Mouse (Mus musculus) layer of hippocampus, adult 9-11 months (tissue): ENCODE data around the gene Drc1.
A peak's percentile ranks its signal among the peaks of the same experiment; 100 is the strongest.

ENCODE experiments used
- DNase-seq: peaks from one replicate; pipeline ENCODE4 v3.0.0; 2022

Drc1 gene

DNA sequence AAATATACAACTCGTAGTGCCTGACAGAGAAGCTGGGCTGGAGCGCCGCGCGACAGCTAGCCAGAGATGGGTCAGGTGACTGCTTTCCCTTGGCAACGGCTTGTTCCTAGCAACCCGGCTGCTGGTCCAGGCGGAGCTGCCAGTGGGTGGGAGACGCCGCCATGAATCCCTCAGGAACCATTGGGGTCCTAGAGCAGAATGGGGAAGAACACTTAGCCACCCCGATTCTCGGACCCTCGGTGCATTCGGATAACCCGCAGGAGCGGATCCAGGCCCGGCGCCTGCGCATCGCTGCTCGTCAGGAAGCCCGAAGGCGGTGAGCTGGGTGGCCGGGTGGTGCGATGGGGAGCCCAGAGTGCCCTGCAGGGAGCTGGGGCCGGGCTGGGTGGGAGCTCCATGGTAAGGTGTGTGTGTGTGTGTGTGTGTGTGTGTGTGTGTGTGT is at the start of gene Drc1:
Gene Drc1 (plus strand): TSS at position 98 of the 442 bp plus-strand sequence.
- peak; percentile 64 for DNase-seq

DNA sequence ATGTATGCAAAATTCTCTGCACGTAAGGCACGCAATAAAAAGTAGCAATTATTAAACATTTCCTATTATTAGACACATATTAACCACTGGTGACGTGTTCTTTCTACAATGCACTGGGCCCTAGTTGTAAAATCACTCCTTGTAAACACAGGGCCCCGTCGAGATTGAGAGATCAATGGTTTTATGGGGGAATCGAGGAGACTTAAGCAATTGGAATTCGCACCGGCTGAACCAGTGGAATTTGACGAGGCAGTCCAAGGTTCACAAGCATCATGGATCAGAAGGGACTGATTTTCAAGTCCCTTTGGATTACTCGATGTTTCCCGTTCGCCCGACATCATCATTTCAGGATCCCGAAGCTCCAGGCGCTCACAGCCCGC is 49.3 kb upstream of the Drc1 start:
- DNase-seq, result no peak

DNA sequence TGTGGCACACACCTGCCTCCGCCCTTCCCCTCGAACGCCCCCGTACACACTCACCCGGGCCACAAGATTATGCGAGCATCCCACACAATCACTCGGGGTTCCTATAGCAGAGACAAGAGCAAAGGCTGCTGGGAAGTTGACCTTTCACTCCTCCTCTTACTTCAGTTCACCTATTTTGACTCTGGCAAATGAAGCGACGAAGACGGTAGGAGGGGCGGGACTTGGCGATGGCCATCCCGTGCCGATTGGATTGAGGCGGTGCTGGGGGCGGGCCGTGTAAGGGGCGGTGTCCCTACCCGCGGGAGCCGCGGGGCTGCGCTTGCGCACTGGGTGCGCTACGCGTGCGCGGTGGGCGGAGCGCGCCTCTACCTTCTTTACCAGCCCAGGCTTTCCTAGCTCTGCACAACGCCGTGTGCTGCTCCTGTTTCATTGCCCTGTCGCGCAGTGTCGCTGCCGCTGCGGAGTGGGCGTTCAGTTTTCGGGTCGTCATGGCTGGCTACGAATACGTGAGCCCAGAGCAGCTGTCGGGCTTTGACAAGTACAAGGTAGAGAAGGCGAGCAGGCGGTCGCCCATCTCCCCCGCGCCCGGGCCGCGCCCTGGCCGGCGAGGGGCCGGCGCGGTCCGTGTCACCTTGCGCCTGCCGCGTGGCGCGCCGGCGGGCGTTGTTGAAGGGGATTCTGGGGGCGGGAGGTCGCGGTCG is 48.8 kb upstream of the Drc1 start, which contains the start of gene Selenoi:
Gene Selenoi (plus strand): TSS at position 311 of the 701 bp plus-strand sequence.
- peak; percentile 99 for DNase-seq

DNA sequence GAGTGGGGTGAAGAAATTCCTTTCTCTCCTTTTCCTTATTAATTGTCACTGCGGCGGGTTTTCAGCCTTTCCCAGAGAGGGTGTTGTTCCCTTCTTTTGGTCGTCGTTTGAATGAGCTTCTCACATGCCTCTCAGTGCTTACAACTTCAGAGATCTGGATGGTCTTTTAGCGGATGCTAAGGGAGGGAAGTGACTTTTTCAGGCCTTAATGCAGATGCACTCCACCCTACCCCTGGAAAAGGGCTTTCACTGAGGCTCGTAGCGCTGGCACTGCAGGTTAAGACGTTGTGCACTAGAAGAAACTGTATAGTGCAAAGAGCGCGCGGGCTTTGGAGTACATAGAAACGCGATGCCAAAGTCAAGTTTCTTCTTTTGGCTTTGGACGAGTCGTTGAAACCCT is 48.1 kb upstream of the Drc1 start:
- DNase-seq, result no peak

DNA sequence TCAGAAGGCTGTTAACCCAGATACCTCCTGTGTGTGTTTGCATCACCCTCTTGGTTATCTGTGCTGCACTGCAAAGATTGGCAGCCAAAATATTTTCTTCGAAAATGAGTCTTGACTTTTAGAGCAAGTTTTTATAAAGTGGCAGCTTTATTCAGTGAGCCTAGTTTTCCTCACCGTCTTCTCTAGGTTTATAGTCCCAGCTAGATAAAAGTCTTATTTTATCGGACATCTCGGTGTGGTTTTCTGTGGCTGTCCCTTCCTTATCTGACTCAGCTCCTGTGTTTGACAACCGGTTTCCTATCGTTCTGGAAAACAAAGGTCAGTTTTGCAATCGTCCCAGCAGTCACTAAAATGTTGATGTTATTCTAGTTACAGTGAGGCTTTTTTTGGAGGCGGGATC is 47.2 kb upstream of the Drc1 start:
- no peak for DNase-seq

DNA sequence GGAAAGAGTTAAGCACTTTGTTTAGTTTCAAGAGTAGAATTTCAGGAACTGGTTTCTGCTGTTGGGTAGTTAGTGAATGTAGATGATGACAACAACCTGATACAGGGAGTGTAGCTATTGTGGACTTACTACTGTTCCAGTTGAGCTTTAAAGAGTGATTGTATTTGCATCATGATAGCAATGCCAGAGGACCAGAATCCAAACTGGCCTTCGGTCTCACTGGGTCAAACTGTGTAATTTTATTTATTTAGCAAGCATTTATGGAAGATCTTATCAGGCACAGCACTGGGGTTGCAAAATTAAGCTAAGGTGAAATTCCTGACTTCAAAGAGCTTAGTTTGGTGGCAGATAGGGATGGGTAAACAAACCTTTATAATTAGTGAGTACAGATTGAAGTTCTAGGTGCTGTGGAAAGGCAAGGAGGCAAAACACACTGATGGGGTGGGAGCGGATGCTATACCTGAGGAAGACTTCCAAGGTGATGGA is 45.5 kb upstream of the Drc1 start:
- DNase-seq, result no peak

DNA sequence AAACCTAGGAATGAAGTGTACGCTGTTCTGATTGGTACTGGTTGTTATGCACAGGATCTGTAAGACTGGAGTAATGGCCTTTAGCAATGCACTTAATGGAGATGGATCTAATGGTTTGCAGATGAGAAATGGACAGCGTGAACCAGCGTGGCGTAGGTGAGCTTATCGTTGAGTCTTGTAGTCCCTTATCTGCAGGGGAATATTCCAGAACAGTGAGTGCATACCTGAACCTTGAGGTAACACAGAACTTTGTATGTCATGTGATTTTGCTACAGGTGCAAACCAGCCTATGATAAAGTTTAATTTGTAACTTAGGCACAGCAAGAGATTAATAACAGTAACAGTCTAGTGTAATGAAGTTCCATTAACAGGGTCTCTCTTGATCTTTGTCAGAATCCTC is 42.7 kb upstream of the Drc1 start:
- DNase-seq, result no peak

DNA sequence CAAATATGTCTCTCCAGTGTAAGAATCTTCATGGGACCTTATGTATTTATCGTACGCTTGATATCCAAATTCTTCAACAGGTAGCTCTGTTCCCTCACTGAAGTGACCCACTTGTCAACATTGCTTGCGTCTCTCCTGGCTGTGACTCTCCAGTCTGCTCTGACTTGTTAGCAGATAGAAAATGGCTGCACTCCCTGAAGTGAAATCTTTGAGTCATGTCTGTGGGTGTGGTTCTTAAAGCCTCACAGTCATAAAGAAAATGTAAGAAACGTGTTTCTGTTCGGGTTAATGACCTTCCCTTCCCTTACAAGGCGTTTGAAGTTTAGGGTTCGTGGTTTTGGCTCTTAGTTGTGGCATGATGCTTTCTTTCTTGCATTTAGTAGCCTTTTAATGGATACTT is 40.6 kb upstream of the Drc1 start:
- DNase-seq, result no peak

DNA sequence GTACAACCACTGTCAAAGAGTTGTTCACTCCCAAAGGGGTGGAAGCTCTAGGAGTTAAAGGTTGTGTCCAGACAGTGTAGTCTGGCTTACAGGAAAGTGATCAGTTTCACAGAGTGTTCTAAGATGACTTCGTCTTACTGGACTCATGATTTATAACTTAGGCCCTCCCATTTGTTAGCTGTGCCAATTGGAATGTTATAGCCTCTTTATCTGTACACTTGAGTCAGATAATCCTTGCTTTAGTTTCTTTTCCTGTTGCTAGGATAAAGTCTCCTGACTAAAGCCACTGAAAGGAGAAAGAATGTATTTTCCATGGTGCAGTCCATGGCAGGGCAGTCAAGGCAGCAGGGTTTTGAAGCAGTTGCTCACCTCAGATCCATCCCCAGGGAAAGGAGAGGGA is 38.8 kb upstream of the Drc1 start:
- DNase-seq, result no peak

DNA sequence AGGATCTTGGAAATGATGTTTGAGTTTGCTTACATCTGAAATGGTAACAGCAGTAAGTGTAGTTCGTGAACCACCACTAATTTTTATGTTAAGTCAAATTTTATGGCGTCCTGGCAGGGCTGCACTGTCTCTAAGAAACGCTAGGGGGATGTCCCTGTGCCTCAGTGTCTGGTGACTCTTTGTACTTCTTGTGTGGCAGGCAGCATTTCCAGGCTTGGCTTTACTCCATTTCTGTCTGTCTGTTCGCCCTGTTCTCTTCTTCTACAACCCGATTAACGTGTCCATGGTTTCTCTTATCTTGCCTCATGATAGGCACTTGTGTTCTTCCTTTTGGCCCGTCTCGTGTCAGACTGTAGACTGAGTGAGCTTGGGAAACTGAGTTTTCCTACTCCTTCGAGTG is 37.4 kb upstream of the Drc1 start:
- DNase-seq, result no peak

DNA sequence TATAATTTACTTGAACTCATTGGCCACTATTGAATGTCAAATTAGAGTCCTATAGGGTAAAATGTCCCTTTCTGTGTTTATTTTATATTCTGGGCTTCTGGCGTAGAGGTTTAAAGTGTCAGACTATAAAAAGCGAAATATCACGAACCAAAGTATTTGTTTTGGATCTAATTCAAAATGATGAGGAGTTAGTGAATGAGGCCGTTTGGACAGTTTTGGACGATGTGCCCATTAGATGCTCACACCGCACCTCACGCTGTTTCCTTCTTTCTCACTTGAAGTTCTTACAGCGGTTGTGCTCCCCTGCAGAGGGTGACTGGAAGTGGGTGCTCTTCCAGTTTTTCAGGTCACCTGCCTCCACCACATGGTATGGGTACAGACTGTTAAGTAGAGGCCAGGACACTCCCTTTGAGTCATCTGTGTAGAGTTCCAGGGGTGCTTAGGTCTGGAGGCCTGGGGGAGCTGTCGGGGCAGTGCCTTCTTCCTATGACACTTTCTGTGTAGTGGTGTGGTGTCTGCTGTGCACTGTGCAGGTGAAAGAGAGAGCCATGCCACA is 35.2 kb upstream of the Drc1 start:
- DNase-seq, result no peak

DNA sequence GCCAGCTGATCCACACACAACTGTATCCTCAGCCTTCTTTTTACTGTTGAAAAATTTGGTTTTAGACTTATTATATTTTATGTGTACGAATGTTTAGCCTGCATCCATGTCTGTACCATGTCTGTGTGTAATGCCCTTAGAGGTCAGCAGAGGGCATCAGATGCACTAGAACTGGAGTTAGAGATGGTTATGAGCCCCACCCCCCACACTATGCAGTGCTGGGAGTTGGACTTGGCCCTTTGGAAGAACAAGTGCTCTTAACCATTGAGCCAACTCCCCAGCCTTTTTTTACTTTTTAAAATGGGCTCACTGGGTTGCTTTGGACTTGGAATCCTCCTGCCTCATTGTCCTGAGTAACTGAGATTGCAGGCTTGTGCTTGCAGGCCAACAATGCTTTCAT is 33.5 kb upstream of the Drc1 start:
- no peak for DNase-seq

DNA sequence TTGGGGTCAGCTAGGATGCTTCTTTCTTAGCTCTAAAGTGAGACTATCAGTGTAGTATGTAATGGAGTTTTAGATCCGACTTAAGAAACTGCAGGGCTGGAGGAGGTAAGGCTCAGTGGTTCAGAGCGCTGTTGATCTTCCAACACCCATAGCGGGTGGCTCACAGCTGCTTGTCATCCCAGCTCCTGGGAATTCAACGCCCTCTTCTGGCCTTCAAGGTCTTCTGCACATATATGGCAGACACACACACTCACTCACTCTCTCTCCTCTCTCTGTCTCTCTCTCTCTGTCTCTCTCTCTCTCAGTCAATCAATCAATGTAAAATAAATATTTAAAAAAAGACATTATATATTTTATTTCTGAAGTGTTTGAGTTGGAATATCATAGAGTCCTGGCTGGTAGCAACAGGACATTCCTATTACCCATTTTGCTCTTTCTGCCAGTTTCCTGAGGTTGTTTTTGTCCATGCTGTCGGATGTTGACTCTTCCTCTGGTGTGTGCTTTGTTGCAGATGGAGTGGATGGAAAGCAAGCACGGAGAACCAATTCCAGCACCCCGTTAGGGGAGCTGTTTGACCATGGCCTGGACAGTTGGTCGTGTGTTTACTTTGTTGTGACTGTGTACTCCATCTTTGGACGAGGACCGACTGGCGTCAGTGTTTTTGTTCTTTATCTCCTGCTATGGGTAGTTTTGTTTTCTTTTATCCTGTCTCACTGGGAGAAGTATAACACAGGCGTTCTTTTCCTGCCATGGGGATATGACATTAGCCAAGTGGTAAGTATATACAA is 25.4 kb upstream of the Drc1 start:
- no peak for DNase-seq

DNA sequence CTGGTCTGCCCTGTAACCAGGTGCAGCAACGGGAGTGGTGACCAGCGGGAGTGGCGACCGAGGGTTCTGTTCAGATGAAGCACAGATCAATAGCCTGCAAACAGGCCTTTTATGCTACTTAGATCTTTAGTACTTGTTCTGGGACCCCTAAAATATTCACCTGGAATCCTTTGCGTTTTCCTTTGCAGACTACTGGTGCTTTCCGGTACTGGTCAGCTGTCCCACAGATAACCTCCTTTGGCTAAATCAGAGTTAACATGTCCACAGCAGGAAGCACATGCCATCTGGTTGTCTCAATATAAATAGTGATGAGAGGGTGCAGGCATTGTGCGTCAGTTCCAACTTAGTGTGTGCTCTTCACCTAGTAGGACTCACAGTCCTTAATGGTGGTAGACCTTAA is 22.4 kb upstream of the Drc1 start:
- DNase-seq, result no peak

DNA sequence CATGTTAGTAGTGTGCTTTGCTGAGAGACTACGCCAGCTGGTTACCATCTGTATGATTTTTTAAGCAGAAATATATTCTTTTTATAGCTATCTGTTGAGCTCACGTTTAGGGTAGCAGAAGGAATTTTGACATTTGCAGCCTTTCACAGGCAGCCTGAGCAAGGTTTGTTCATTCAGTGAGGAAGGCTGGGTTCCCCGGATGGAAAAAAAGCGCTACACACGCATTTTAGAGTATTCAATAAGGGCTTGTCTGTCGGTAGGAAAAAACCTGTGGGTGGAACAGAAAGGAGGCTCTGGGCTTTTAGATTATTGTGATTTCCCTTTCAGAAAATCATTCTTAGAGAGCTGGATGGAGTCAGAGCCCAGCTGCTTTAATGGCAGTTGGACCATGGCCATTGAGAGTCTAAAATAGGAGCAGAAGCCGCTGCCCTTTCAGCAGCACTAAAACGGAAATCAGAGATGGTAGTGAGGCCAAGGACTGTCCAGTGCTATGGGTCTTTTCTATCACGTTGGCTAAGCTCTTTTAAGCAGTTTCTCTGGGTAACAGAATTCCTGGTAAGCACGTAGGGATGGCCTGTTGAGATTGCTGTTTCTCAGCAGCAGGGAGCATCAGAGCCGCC is 10.5 kb upstream of the Drc1 start:
- DNase-seq, result peak; percentile 82

DNA sequence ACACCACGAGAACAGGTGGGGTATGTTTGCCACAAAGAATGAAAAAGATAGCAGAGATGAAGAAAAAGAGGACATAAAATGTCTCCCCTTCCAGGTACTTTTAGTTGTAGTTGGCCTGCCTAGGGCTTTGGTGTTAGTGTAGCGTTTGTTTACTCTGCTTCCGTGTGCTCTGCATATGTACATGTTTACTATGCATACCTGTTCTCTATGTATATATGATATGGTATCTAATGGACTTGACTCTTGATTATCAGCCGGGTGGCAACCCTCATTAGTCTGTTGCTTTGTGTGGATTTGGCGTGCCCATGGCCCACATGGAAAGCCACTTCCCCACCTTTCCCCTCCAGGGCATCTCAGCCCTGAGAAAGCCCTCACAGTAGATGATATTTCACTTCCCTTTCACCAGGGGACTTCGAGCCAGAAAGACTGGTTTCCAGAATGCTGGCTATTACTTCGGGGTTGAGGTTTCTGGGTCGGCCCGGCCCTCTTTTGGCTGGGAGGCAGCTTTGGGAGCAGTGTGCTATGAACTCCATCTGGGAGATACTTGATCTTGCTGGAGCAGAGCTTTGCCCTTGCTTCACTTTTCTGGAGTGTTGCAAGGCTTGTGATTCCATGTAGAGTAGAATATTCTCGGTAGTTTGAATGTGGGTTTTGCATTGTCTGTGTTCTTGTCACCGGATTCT is 9.4 kb upstream of the Drc1 start:
- DNase-seq, result no peak

DNA sequence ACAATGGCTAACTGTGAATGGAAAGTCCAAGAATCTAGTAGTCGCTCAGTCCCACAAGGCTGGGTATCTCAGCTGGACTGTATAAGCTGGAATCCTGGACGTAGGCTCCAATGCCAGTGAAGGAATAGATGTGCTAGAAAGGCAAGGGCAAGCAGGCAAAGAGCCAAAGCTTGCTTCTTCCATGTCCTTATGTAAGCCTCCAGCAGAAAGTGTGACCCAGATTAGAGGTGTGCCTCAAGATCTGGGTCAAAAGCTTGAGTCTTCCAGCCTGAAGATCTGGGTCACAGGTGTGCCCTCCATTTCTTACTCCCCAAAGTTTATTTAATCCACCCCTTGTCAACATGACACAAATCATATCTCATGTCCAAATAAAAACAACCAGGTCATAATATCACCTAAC is 4.8 kb upstream of the Drc1 start:
- no peak for DNase-seq

DNA sequence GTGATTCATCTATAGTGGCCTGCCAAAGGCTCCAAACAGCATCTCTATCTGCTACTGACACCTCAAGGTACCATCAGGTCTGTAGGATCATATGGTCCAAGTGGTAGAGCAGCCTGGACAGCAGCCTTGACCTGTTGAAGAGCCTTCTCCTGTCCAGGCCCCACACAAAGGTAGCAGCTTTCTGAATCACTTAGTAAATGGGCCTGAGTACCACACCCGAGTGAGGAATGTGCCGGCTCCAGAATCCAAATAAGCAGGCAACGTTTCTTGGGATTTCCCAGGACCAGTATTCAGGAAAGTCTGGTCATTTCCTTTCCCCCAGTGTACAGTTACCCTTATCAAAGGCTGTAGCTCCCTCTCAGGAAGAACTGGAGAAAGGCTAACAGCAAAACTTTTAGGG is 2.2 kb upstream of the Drc1 start:
- no peak for DNase-seq

DNA sequence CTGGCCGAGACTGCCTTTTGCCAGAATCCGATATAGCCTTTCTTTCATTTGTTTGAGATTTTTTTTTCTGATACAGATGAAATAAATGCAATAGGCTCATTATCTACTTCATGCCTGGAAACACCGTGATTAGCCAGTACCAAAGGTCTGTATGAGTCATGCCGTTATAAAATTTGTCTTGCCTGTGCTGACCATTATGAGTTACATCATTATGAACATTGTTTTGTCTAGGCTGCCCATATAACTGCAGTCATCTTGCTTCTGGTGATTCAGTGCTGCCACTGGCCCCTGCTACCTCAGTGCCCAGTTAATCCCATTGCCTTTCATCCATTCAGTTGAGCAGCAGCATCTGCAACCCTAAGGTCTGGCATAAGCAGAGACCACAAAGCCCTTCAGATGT is 1.7 kb upstream of the Drc1 start:
- DNase-seq, result no peak

DNA sequence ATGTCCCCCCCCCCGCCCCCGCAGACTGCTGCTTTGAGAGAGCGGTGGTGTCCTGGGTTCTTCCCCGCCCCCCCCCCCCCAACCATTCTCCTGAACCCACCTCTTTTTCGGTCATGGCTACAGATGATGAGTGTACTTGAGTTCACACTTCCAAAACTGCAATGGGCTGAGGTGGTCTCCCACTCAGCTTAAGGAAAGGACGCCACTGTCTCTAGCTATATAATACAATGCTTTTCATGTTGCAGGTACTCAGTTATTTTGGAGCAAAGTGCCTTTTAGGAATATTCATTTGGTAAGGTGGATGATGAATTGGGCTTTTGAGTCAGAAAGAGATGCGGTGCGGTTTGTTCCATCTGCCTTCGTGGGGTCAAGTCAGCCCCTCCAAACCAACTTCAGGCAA is 324 bp upstream of the Drc1 start:
- DNase-seq, result no peak

DNA sequence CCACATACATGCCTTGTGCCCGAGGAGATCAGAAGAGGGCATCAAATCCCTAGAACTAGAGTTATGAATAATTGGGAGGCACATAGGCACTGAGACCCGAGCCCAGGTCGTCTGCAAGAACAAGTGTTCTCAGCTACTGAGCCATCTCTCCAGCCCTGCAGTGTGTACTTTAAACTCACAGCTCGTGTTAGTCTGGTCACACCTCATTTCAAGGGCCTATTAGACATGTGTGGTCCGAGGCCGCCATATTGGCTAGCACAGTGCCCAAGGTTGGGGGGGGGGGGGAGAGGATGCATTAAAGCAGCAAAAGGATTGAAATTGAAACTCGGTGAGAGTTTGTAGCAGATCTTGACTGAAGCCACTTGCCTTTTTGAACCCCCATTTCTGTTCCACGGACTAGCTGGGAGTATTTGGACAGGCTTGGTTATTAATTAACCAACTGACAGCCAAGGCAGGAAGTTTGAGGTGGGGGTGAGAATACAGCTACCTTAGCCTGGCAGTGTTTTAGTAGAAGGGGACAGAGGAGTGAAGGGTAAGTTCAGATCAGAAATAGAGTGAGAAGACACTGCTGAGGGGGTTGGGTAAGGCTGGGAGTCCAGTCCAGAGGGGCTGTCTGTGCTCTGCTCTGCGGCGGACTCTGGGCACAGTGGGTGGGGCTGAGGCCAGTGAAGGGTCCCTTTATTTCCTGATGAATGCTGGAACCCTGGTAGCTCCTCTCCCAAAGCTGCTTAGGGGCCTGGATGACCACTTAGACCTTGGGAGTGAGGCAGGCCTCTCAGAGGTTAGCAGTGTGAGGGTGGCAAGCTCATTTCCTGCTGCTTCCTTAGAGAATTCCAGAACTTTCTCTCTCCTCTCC is 5.0 kb downstream of the Drc1 start:
- no peak for DNase-seq
